Mouse (Mus musculus): ENCODE results near the gene Tefm.

Gene Tefm

GRCm38 (mm10) chr11:80101298-80101697 is 40.7 kb downstream of the Tefm start:
- no peak for DNase-seq (ENCODE audit: extremely low spot score, low spot score)

- no peak for DNase-seq (ENCODE audit: extremely low spot score, low spot score)
Observed at GRCm38 (mm10) chr11:80098444-80099056, 43.4 kb downstream of the Tefm start.

- no peak for DNase-seq (ENCODE audit: extremely low spot score, low spot score)
Observed at GRCm38 (mm10) chr11:80090555-80091164, 51.3 kb downstream of the Tefm start.

- DNase-seq (ENCODE audit: extremely low spot score, low spot score), result no peak
Observed at GRCm38 (mm10) chr11:80089817-80090214, 52.2 kb downstream of the Tefm start.

- peak; percentile 87 for DNase-seq (ENCODE audit: extremely low spot score, low spot score)
Observed at GRCm38 (mm10) chr11:80088917-80089816, 52.8 kb downstream of the Tefm start, which contains the start of gene Atad5. Gene Atad5, plus strand, starts transcription at chr11:80089400.

- DNase-seq (ENCODE audit: extremely low spot score, low spot score), result peak; percentile 88
Observed at GRCm38 (mm10) chr11:80086844-80087243, 55.1 kb downstream of the Tefm start.

All from neural tube, embryonic 10.5 days (tissue).